Mouse (Mus musculus): Measurements from ENCODE around the gene Ankk1. TPM values are rescaled to one million over a fixed set of nuclear protein-coding genes. Genes with fewer than 3 reads are reported as not detected.

Gene Ankk1
- polyA plus RNA-seq, 1 experiment from 2014 or later: not detected

- no peaks in the 10 kb centered on the region for H3K27me3 ChIP-seq
- WGBS: 66% methylated on average over 2 of the region's 2 CpGs
- no peak overlapping the region for H3K4me3 ChIP-seq (replicated peaks)
- H3K36me3 ChIP-seq: no peaks in the 10 kb centered on the region
- no peak overlapping the region for H3K27ac ChIP-seq
- no peak overlapping the region for H3K9ac ChIP-seq
- no peaks in the 10 kb centered on the region for H3K4me1 ChIP-seq
- H3K9me3 ChIP-seq (replicated peaks): no peaks in the 10 kb centered on the region
- H3K4me2 ChIP-seq: no peak overlapping the region
- ATAC-seq (replicated peaks; ENCODE audit: low FRiP score): no peak
Measured at GRCm38 (mm10) chr9:49403711-49404110, 23.1 kb downstream of the Ankk1 start.

GRCm38 (mm10) chr9:49396006-49396405 lies 30.8 kb downstream of the Ankk1 start:
- Histone ChIP-seq H3K4me3 (replicated peaks) (no peak overlapping the region), H3K4me1 (no peaks in the 10 kb centered on the region), H3K9me3 (replicated peaks) (no peaks in the 10 kb centered on the region), H3K4me2 (no peak overlapping the region), H3K27ac (no peak overlapping the region), H3K27me3 (no peaks in the 10 kb centered on the region), H3K36me3 (no peaks in the 10 kb centered on the region), H3K9ac (no peak overlapping the region)
- ATAC-seq (replicated peaks; ENCODE audit: low FRiP score): no peak

- no peak overlapping the region for H3K4me2 ChIP-seq
- ATAC-seq (replicated peaks; ENCODE audit: low FRiP score): no peak
- no peak overlapping the region for H3K27ac ChIP-seq
- H3K4me3 ChIP-seq (replicated peaks): no peak overlapping the region
- no peaks in the 10 kb centered on the region for H3K36me3 ChIP-seq
- no peaks in the 10 kb centered on the region for H3K27me3 ChIP-seq
- no peaks in the 10 kb centered on the region for H3K9me3 ChIP-seq (replicated peaks)
- WGBS: 54% methylated on average over 2 of the region's 2 CpGs
- H3K9ac ChIP-seq: no peak overlapping the region
- no peaks in the 10 kb centered on the region for H3K4me1 ChIP-seq
Measured at GRCm38 (mm10) chr9:49392242-49392641, 34.6 kb downstream of the Ankk1 start.

GRCm38 (mm10) chr9:49386119-49386518 lies 40.7 kb downstream of the Ankk1 start:
- H3K27me3 ChIP-seq: no peaks in the 10 kb centered on the region
- H3K9me3 ChIP-seq (replicated peaks): no peaks in the 10 kb centered on the region
- no peak overlapping the region for H3K27ac ChIP-seq
- 51% methylated on average over 11 of the region's 11 CpGs for WGBS
- no peaks in the 10 kb centered on the region for H3K36me3 ChIP-seq
- H3K4me3 ChIP-seq (replicated peaks): no peak overlapping the region
- H3K9ac ChIP-seq: no peak overlapping the region
- 0 out of 2 replicates have a peak, but pooled peaks cover 7% of the 10 kb centered on the region for H3K4me1 ChIP-seq
- H3K4me2 ChIP-seq: no peak overlapping the region
- ATAC-seq (replicated peaks; ENCODE audit: low FRiP score): no peak

GRCm38 (mm10) chr9:49385301-49385700 lies 41.5 kb downstream of the Ankk1 start:
- Histone ChIP-seq H3K4me2 (no peak overlapping the region), H3K4me3 (replicated peaks) (no peak overlapping the region), H3K9me3 (replicated peaks) (no peaks in the 10 kb centered on the region), H3K36me3 (no peaks in the 10 kb centered on the region), H3K27me3 (no peaks in the 10 kb centered on the region), H3K9ac (no peak overlapping the region), H3K4me1 (0 out of 2 replicates have a peak, but pooled peaks cover 7% of the 10 kb centered on the region), H3K27ac (no peak overlapping the region)
- ATAC-seq (replicated peaks; ENCODE audit: low FRiP score): no peak
- 35% methylated on average over 7 of the region's 7 CpGs for WGBS

GRCm38 (mm10) chr9:49384855-49385254 lies 42.0 kb downstream of the Ankk1 start:
- WGBS: 87% methylated on average over 6 of the region's 6 CpGs
- no peak overlapping the region for H3K9ac ChIP-seq

GRCm38 (mm10) chr9:49384041-49384440 lies 42.8 kb downstream of the Ankk1 start:
- H3K4me1 ChIP-seq: 0 out of 2 replicates have a peak, but pooled peaks cover 7% of the 10 kb centered on the region
- no peak overlapping the region for H3K27ac ChIP-seq
- no peak for ATAC-seq (replicated peaks; ENCODE audit: low FRiP score)
- H3K36me3 ChIP-seq: no peaks in the 10 kb centered on the region
- H3K9ac ChIP-seq: no peak overlapping the region
- H3K4me2 ChIP-seq: no peak overlapping the region
- H3K9me3 ChIP-seq (replicated peaks): no peaks in the 10 kb centered on the region
- 51% methylated on average over 3 of the region's 3 CpGs for WGBS
- H3K4me3 ChIP-seq (replicated peaks): no peak overlapping the region
- H3K27me3 ChIP-seq: no peaks in the 10 kb centered on the region

More at GRCm38 (mm10) chr9:49384855-49385254, 42.0 kb downstream of the Ankk1 start:
- Histone ChIP-seq H3K9me3 (replicated peaks) (no peaks in the 10 kb centered on the region), H3K4me1 (0 out of 2 replicates have a peak, but pooled peaks cover 7% of the 10 kb centered on the region), H3K4me3 (replicated peaks) (no peak overlapping the region), H3K27ac (no peak overlapping the region), H3K27me3 (no peaks in the 10 kb centered on the region), H3K4me2 (no peak overlapping the region), H3K36me3 (no peaks in the 10 kb centered on the region)
- ATAC-seq (replicated peaks; ENCODE audit: low FRiP score): no peak

GRCm38 (mm10) chr9:49379962-49380361 lies 46.9 kb downstream of the Ankk1 start:
- Histone ChIP-seq H3K4me3 (replicated peaks) (no peak overlapping the region), H3K4me1 (0 out of 2 replicates have a peak, but pooled peaks cover 3% of the 10 kb centered on the region), H3K4me2 (no peak overlapping the region), H3K9me3 (replicated peaks) (no peaks in the 10 kb centered on the region), H3K9ac (no peak overlapping the region), H3K27me3 (no peaks in the 10 kb centered on the region), H3K36me3 (no peaks in the 10 kb centered on the region), H3K27ac (no peak overlapping the region)
- ATAC-seq (replicated peaks; ENCODE audit: low FRiP score): no peak
- 83% methylated on average over 4 of the region's 4 CpGs for WGBS

- Histone ChIP-seq H3K9me3 (replicated peaks) (no peaks in the 10 kb centered on the region), H3K36me3 (no peaks in the 10 kb centered on the region), H3K27me3 (no peaks in the 10 kb centered on the region), H3K4me2 (no peak overlapping the region), H3K9ac (no peak overlapping the region), H3K27ac (no peak overlapping the region), H3K4me3 (replicated peaks) (no peak overlapping the region), H3K4me1 (no peaks in the 10 kb centered on the region)
- 87% methylated on average over 2 of the region's 2 CpGs for WGBS
- no peak for ATAC-seq (replicated peaks; ENCODE audit: low FRiP score)
Measured at GRCm38 (mm10) chr9:49373946-49374345, 52.9 kb downstream of the Ankk1 start.

GRCm38 (mm10) chr9:49365763-49366162 lies 61.1 kb downstream of the Ankk1 start:
- Histone ChIP-seq H3K36me3 (no peaks in the 10 kb centered on the region), H3K4me1 (0 out of 2 replicates have a peak, but pooled peaks cover 2% of the 10 kb centered on the region), H3K27me3 (no peaks in the 10 kb centered on the region), H3K9ac (no peak overlapping the region), H3K9me3 (replicated peaks) (no peaks in the 10 kb centered on the region), H3K4me3 (replicated peaks) (no peak overlapping the region), H3K27ac (no peak overlapping the region), H3K4me2 (peak overlapping the region; percentile 21; the same call in 1 of the 2 replicates)
- WGBS: 9% methylated on average over 5 of the region's 5 CpGs
- no peak for ATAC-seq (replicated peaks; ENCODE audit: low FRiP score)

Other genes starting within 250 kb of the Ankk1 start
- gene Gm4894, start 176.5 kb downstream of the Ankk1 start, polyA plus RNA-seq (2015; fragmentation: Nextera tagmentation; extraction: Ambion mirVana): not detected in 2 replicates
- 0.16 TPM in 1 of 2 replicates, not detected in the other for gene Drd2, start 86.4 kb downstream of the Ankk1 start, polyA plus RNA-seq (2015; fragmentation: Nextera tagmentation; extraction: Ambion mirVana)
- gene Ttc12, start 59.2 kb upstream of the Ankk1 start, polyA plus RNA-seq (2015; fragmentation: Nextera tagmentation; extraction: Ambion mirVana): 2.4 and 2.5 TPM in 2 replicates